Mouse (Mus musculus) olfactory bulb, adult 2 months (tissue): ENCODE results near the gene Ankrd44.

ENCODE experiments used
- CTCF ChIP-seq: fragments of 200-500 bp; IDR thresholded peaks from 2 replicates; pipeline ENCODE4 v1.5.1; 2012; ENCODE audit warnings: low read depth, mild to moderate bottlenecking, low read length, moderate library complexity; ENCODE audit not compliant: insufficient read depth
- POLR2A ChIP-seq: fragments of 200-500 bp; IDR thresholded peaks from 2 replicates; pipeline ENCODE4 v1.6.1; 2012; ENCODE audit warnings: mild to moderate bottlenecking, low read depth, low read length, moderate library complexity; ENCODE audit not compliant: insufficient read depth

GRCm38 (mm10) chr1:54772843-54773242 is 153.3 kb downstream of the Ankrd44 start:
- TF ChIP-seq POLR2A (no peak), CTCF (no peak)
